Mouse (Mus musculus): Measurements from ENCODE around the gene Sh3tc1.

Gene Sh3tc1

DNA sequence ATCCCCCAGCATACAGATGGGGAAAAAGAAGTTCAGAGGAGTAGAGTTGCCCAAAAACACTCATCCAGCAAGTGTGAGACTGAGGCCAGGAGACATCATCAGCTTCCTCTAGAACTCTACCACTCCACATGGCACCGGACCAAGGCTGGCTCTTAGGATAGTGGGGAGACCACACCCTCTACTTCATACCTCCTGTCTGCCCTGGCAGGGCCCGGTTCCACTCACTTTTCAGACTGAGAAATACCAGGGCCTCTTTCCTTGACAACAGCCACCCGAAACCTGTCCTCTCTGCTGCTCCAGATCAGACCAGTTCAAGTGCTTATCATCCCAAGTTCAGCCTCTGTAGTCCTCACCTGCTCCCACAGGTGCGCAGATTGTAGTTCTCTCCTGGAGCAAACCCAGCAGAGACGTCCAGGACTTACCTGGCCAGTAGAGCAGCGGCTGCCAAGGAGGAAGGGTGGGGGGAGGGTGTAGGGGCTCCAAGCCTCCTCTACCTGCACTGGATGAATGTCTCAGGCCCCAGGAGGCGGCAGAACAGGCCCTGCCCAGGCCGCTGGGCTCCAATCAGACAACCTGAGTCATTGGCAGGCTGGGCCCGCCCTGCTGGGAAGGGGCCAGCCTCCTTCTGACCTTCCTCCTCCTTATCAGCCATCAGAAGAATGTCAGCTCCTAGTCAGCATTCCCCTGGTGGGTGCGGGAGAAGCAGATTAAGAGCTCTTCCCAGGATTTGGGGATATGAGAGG is at the start of gene Sh3tc1:
Gene Sh3tc1 (minus strand): TSS at position 452 of the 743 bp plus-strand sequence.
- in situ Hi-C loops (cut with MboI): no loop called here

DNA sequence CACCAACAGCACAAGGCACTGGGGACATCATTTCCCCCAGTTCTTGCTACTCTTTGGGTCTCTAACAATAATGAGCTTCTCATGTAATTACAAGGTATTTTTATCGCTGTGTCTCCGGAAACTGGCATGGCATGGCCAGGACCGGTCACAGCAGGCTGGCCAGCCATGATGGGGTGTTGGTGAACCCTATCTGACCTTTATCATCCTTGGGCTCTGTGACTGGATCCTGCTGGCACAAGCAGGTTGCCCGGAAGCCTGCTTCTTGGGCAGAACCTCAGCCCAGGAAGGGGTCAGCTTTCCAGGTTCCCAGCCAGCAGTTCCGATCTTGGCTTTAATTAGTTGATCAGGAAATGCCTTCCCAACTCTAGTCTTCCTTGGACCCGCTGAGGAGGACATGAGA is 48.9 kb upstream of the Sh3tc1 start:
- in situ Hi-C loops (cut with MboI): no loop called here

DNA sequence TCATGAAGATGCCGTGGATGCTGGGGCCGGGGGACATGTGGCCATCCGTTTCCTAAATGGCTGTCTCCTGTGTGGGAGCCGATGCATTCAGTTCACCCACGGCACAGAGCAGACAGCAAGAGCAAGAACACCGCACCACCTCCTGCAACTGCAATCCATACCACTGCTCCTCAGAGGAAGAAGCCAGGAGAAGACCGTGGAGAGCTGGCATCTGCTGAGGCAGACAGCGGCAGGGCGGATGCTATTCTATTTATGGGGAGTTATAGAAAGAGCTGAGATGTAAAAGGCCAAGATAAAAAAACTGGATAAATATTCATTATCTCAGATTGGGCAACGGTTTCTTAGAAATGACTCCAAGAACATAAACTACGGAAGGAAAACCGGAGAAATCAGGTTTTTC is 48.1 kb upstream of the Sh3tc1 start:
- in situ Hi-C loops (cut with MboI): no loop called here

DNA sequence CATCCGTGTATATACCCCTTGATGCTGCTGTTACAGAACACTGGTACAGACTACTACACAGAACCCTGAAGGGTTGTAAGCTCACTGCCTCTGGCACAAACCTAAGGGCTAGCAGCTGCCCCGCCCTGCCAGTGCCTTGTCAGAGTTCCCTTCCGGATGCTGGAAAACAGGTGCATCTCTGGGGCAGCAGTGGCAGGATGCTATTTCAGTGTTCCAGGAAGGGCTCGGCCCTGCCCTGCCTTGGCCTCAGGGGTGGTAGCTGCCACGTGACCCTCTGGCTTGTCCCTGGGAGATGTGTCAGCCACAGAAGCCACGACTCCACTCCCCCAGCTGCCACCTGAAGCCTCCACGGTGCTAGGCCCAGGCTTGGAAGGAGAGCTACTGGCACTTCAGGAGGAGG is 46.1 kb upstream of the Sh3tc1 start:
- in situ Hi-C loops (cut with MboI): no loop called here

GRCm38 (mm10) chr5:35782648-35783180 is 42.9 kb upstream of the Sh3tc1 start:
- in situ Hi-C loops (cut with MboI): no loop called here

GRCm38 (mm10) chr5:35781116-35781515 is 41.3 kb upstream of the Sh3tc1 start:
- in situ Hi-C loops (cut with MboI): no loop called here

- in situ Hi-C loops (cut with MboI): no loop called here
Observed at GRCm38 (mm10) chr5:35774137-35774424, 34.3 kb upstream of the Sh3tc1 start.

DNA sequence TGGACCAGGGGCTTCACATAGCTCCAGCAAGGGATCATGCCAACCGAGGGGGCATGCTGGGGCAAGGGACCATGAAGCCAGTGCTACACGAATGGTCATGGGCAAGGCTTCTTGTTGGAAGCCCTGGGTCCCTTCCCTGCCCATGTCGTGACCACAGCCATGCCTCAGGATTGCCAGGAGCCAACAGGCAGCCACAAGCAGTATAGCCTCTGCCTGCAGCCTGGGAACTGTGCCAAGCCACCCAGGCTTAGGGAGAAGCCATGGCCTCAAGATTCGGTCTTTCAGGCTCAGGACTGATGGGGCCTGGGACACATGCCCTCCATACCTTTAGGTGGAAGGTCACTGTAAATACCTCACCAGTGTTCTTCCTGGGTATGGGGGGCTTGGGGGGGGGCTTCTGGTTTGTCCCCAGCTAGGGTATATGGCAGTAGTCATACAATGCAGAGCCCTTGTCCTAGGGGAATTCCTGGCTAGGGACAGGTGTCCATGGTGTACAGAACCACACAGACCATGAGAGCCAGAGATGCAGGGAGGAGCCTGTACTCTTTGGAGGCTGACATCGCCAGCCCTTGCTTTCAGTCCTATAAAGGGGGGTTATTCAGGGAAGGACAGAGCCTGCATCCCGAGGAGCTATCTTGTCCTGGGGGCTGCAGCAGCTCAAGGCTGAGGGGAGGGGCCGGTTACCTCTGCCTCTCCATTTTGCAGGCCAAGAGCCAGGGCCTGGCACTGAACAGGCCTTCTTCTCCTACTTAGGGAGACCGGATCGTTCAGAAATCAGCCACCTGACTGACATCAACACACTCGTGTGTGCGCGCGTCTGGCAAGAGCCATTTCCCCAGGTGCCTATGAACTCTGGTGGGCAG is 33.7 kb upstream of the Sh3tc1 start:
- in situ Hi-C loops (cut with MboI): no loop called here

GRCm38 (mm10) chr5:35770891-35771663 is 31.3 kb upstream of the Sh3tc1 start:
- in situ Hi-C loops (cut with MboI): no loop called here

DNA sequence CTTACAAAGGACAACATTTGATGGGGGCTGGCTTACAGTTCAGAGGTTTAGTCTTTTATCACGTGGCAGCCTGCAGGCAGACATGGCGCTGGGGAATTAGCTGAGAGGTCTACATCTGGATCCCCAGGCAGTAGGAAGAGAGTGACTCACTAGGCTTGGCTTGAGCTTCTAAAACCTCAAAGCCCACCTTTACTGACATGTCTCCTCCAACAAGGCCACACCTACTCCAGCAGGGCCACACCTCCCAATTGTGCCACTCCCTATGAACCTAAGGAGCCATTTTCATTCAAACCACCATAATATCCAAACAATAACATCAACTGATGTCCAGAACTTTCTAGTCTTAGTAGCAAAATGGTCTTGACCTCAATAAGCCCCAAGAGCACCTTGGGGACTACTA is 30.5 kb upstream of the Sh3tc1 start:
- in situ Hi-C loops (cut with MboI): no loop called here

GRCm38 (mm10) chr5:35768997-35769396 is 29.2 kb upstream of the Sh3tc1 start:
- in situ Hi-C loops (cut with MboI): no loop called here

DNA sequence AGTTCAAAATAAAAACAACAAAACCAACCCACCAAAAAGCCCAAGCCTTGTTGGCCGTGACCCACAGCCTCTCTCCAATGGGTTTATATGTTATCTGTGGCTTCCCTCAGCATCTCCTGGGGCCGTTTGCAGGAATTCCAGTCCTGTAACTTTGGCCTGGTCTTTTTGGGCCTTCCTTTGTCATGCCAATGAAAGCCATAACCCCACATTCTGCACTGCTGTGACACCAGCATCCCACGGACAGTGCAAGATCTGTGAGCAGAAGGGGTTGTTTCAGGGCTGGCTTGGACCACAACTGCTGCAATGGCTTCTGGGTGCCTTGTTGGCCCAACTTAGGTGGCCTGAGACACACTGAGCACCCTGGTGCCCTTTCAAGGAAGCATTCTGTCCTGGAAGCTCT is 28.7 kb upstream of the Sh3tc1 start:
- in situ Hi-C loops (cut with MboI): no loop called here

- in situ Hi-C loops (cut with MboI): no loop called here
Observed at GRCm38 (mm10) chr5:35765909-35766308, 26.1 kb upstream of the Sh3tc1 start.

GRCm38 (mm10) chr5:35762850-35763249 is 23.1 kb upstream of the Sh3tc1 start:
- in situ Hi-C loops (cut with MboI): no loop called here

DNA sequence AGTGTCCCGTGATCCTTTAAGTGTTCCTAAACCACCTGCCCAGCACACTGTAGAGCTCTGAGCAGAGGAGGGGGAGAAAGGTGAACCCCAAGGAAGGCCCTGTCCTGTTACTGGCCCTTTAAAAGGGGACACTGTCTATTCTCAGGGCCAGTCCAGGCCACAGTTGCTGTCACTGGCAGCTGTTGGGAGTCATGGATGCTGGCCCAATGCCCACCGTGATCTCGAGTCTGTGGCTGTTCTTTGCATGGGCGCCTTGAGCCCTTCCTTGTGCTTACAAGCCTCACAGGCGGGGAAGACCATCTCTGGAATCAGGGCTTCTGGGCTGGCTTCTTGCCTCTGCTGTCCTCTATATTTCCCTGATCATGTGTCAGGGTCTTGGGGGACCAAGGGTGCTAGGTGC is 22.6 kb upstream of the Sh3tc1 start:
- in situ Hi-C loops (cut with MboI): no loop called here

- in situ Hi-C loops (cut with MboI): no loop called here
Observed at GRCm38 (mm10) chr5:35761323-35761722, 21.5 kb upstream of the Sh3tc1 start.

DNA sequence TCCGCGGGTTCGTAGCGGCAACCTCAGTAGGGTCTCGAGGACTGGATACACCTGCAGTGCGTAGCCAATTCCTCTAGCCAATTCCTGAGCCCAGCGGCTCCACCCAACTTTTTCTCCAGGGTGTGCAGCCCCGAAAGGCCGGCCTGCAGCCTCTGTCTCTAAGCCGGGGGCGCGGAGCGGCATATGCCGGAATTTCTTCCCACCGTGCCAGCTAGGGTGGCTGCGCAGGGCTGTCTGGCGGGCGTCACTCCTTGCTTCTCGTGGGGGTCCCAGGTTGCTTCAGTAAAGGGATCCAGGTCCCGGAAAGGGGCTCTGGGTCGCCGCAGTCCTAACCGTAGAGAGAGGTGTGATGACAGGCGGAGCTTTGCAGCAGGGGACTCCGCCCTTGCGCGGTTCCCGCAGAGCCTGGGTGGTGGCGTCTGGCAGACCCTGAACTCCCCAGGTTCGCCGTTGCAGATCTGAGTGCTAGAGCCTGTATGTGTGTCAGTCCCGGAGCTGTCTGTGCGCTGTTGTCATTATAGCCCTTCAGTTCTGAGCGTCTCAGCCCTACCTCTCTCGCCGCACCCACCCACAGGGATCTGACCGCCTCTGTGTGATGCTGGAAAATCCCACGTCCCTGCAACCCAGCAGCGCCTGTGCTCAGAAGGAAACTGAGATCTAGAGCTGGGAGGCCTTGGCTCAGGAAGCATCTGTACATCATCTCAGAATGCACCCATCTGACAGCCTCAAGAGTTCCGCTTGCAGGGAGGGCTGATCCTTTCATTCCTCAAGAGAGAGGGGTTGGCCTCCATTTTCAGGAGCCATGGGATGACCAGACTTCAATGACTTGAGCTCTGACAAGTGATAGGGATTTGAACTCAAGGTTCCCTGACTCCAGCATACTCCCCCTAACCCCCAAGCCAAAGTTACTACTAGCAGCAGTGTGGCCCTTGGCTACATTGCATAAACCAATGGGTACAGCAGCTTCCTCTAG is 18.6 kb upstream of the Sh3tc1 start:
- in situ Hi-C loops (cut with MboI): no loop called here

DNA sequence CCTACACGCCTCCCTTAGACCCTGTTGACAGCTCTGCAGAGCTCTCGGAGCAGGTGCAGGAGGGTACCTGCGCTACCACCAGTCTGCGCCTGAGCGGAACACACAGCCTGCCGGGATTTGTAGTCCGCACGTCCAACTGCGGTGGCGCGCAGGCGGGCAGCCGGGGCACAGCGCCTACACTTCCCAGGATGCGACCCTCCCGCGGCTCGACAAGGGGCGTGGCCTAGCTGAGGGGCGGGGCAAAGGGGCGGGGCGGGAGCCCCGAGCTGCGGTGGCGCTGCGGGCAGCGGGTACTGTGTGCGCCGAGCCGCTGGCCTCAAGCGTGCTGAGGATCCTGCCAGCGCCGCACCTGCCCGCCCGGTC is 17.8 kb upstream of the Sh3tc1 start, which contains the start of gene Ablim2:
Gene Ablim2 (plus strand): TSS at position 242 of the 363 bp plus-strand sequence.
- in situ Hi-C loops (cut with MboI): no loop called here

DNA sequence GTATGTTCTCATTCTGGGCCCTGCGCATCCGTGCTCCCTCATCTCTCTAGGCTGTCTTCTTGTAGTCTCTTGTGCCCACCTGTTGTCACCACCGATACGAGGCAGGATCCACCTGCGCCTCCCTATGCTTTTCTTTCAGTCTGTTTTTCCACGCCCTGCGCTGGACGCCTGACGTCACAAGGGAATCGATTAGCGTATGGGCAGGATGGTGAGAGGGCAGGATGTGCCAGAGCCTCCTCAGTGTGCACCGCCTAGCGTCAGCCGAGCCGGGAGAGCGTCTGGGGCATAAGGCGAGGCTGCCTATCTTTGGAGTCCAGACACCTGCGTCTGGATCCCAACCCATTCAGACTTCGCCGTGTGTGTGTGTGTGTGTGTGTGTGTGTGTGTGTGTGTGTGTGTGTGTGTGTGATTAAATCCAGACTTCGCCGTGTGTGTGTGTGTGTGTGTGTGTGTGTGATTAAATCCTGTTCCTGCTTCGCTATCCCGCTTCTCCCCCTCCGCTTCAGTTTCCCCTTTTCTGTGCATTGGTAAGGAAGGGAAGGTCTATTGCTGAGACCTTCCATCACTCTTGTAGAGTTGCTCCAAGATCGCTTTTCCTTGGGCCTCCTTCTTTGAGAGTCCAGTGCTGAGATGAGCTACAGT is 17.3 kb upstream of the Sh3tc1 start:
- in situ Hi-C loops (cut with MboI): no loop called here

- in situ Hi-C loops (cut with MboI): no loop called here
Observed at GRCm38 (mm10) chr5:35756020-35756419, 16.2 kb upstream of the Sh3tc1 start.
